Mouse (Mus musculus): ENCODE results near the gene Oxgr1.
"Not testable (repeated sequence)": the region's sequence is repeated elsewhere in the genome, so short reads cannot be mapped to it uniquely, and the experiment has no call there.

Oxgr1 gene

GRCm38 (mm10) chr14:120042187-120042820 is at the start of gene Oxgr1:
Oxgr1 (minus strand) TSS chr14:120042435.
- no peak for DNase-seq (ENCODE audit: low spot score in 2 of 2)

- DNase-seq (ENCODE audit: low spot score in 2 of 2), result no peak
These were observed 48.2 kb upstream of the Oxgr1 start for GRCm38 (mm10) chr14:120090401-120090800.

GRCm38 (mm10) chr14:120089649-120090360 is 47.6 kb upstream of the Oxgr1 start:
- no peak for DNase-seq (ENCODE audit: low spot score in 2 of 2)

- no peak for DNase-seq (ENCODE audit: low spot score in 2 of 2)
These were observed 46.9 kb upstream of the Oxgr1 start for GRCm38 (mm10) chr14:120089006-120089648.

- no peak for DNase-seq (ENCODE audit: low spot score in 2 of 2)
These were observed 41.9 kb upstream of the Oxgr1 start for GRCm38 (mm10) chr14:120084084-120084667.

- peak in 1 of 2 experiments; percentile 49 for DNase-seq (ENCODE audit: low spot score in 2 of 2)
These were observed 34.0 kb upstream of the Oxgr1 start for GRCm38 (mm10) chr14:120076192-120076591.

- no peak for DNase-seq (ENCODE audit: low spot score in 2 of 2)
These were observed 33.5 kb upstream of the Oxgr1 start for GRCm38 (mm10) chr14:120075746-120076145.

- no peak for DNase-seq (ENCODE audit: low spot score in 2 of 2)
These were observed 32.0 kb upstream of the Oxgr1 start for GRCm38 (mm10) chr14:120074231-120074630.

GRCm38 (mm10) chr14:120061096-120061495 is 18.9 kb upstream of the Oxgr1 start:
- DNase-seq (ENCODE audit: low spot score in 2 of 2), result peak; percentile 61 to 69

- no peak for DNase-seq (ENCODE audit: low spot score in 2 of 2)
These were observed 8.8 kb downstream of the Oxgr1 start for GRCm38 (mm10) chr14:120033454-120033853.

- DNase-seq (ENCODE audit: low spot score in 2 of 2), result no peak
These were observed 22.3 kb downstream of the Oxgr1 start for GRCm38 (mm10) chr14:120019948-120020347.

GRCm38 (mm10) chr14:120009969-120010872 is 32.0 kb downstream of the Oxgr1 start:
- no peak for DNase-seq (ENCODE audit: low spot score in 2 of 2)

- peak in 1 of 2 experiments; percentile 31 for DNase-seq (ENCODE audit: low spot score in 2 of 2)
These were observed 37.1 kb downstream of the Oxgr1 start for GRCm38 (mm10) chr14:120005153-120005552.

- DNase-seq (ENCODE audit: low spot score in 2 of 2), result no peak
These were observed 38.6 kb downstream of the Oxgr1 start for GRCm38 (mm10) chr14:120003661-120004060.

GRCm38 (mm10) chr14:120002673-120003072 is 39.6 kb downstream of the Oxgr1 start:
- peak in 1 of 2 experiments; percentile 9 for DNase-seq (ENCODE audit: low spot score in 2 of 2)

GRCm38 (mm10) chr14:119989651-119990050 is 52.6 kb downstream of the Oxgr1 start:
- DNase-seq (ENCODE audit: low spot score in 2 of 2), result no peak

- DNase-seq (ENCODE audit: low spot score in 2 of 2), result no peak
These were observed 53.1 kb downstream of the Oxgr1 start for GRCm38 (mm10) chr14:119988937-119989645.

GRCm38 (mm10) chr14:119987257-119987656 is 55.0 kb downstream of the Oxgr1 start:
- DNase-seq (ENCODE audit: low spot score in 2 of 2), result no peak

- DNase-seq (ENCODE audit: low spot score in 2 of 2), result no peak
These were observed 55.5 kb downstream of the Oxgr1 start for GRCm38 (mm10) chr14:119986778-119987177.

- not testable (repeated sequence) for DNase-seq (ENCODE audit: low spot score in 2 of 2)
These were observed 55.9 kb downstream of the Oxgr1 start for GRCm38 (mm10) chr14:119986351-119986750.

- no peak for DNase-seq (ENCODE audit: low spot score in 2 of 2)
These were observed 60.9 kb downstream of the Oxgr1 start for GRCm38 (mm10) chr14:119981314-119981713.

Measured in frontal cortex, postnatal 36 days (tissue).